Mouse (Mus musculus) olfactory bulb, adult 2 months (tissue): ENCODE data around the gene Btbd35f25.
"Not testable (repeated sequence)": the region's sequence is repeated elsewhere in the genome, so short reads cannot be mapped to it uniquely, and the experiment has no call there.

Source experiments
- CTCF ChIP-seq: fragments of 200-500 bp; IDR thresholded peaks from 2 replicates; pipeline ENCODE4 v1.5.1; 2012; ENCODE audit warnings: low read depth, mild to moderate bottlenecking, low read length, moderate library complexity; ENCODE audit not compliant: insufficient read depth
- POLR2A ChIP-seq: fragments of 200-500 bp; IDR thresholded peaks from 2 replicates; pipeline ENCODE4 v1.6.1; 2012; ENCODE audit warnings: mild to moderate bottlenecking, low read depth, low read length, moderate library complexity; ENCODE audit not compliant: insufficient read depth

DNA sequence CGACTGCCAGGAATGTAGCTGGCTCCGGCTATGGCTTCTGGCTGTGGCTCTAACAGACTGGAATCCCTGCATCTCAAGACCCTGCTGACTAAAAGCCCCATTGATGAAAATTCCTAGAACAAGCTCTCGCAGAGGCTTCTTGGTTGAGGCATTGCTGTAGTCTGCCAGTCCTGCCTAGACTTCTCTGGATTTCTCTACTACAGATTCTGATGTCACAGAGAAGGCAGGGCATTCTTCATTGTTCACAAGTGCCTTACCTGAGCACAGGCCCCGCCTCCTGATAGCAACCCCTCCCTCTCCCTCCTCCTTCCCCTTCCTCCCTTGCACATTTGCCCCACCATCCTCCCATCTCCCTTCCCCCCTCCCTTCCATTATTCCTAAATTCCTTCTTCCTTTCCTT, at the start of gene Btbd35f25:
- not testable (repeated sequence) for TF ChIP-seq POLR2A, CTCF
